Mouse (Mus musculus) brain, embryonic 14.5 days (tissue): ENCODE measurements around the gene Pank4.

ENCODE experiments used
- CTCF ChIP-seq: fragments of 200-500 bp; IDR thresholded peaks from 2 replicates; pipeline ENCODE4 v1.5.1; 2012; ENCODE audit warnings: inconsistent platforms, mild to moderate bottlenecking, moderate library complexity, borderline replicate concordance; ENCODE audit not compliant: insufficient read depth, insufficient read length; ENCODE audit errors: extremely low read depth
- POLR2A ChIP-seq: fragments of 200-500 bp; IDR thresholded peaks from 2 replicates; pipeline ENCODE4 v1.6.1; 2012; ENCODE audit warnings: mild to moderate bottlenecking, inconsistent platforms, borderline replicate concordance; ENCODE audit not compliant: poor library complexity, insufficient read depth, insufficient read length, severe bottlenecking; ENCODE audit errors: extremely low read depth

GRCm38 (mm10) chr4:155016807-155017206 lies 52.9 kb downstream of the Pank4 start:
- no peak for TF ChIP-seq CTCF
- no peak for TF ChIP-seq POLR2A
